Mouse (Mus musculus): ENCODE measurements at regions not wholly inside any gene's neighbourhood (a gene's known extent, or its start where the extent isn't known, plus 50 kb on each side); places are given as distances from the start of the nearest gene placed in this dataset.

DNA sequence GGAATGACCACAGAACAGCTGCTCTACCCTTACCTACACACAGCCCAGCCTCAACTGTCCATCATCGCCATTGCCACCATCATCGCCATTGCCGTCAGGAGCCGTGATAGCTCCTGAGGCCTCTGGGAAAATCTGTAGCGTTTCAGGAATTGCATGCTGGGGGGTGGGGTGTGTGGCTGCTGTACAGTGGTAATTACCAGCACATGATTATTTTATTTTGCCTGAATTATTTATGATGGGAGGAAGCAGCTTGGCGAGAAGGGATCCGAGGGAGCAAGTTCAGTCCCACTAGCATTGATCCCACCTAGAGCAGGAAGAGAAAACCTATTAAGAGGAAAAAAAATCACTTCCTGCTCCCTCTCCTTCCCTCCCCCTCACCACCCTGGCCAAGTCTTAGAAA is 125.1 kb downstream of the Snx10 start:
- TF ChIP-seq POLR2A (IDR thresholded peaks at IDR 0.05; ENCODE audit: borderline replicate concordance, low read depth, low read length), result no peak
- TF ChIP-seq CTCF (IDR thresholded peaks at IDR 0.05; ENCODE audit: low read depth, low read length), result no peak

Measured in bone marrow macrophage, adult 2 months (primary cell).